Mouse (Mus musculus): Measurements from ENCODE around the gene Ccdc106.

Ccdc106 gene

GRCm38 (mm10) chr7:5083325-5084105, 63.2 kb downstream of the Ccdc106 start:
- peak; percentile 48 for DNase-seq

- no peak for DNase-seq
Observed at GRCm38 (mm10) chr7:5085512-5085911, 65.2 kb downstream of the Ccdc106 start.

- DNase-seq, result peak; percentile 24
Observed at GRCm38 (mm10) chr7:5086921-5087440, 66.6 kb downstream of the Ccdc106 start.

- no peak for DNase-seq
Observed at GRCm38 (mm10) chr7:5087886-5088285, 67.5 kb downstream of the Ccdc106 start.

- no peak for DNase-seq
Observed at GRCm38 (mm10) chr7:5089853-5090252, 69.5 kb downstream of the Ccdc106 start.

- DNase-seq, result no peak
Observed at GRCm38 (mm10) chr7:5091008-5091728, 70.8 kb downstream of the Ccdc106 start.

GRCm38 (mm10) chr7:5092381-5092780, 72.0 kb downstream of the Ccdc106 start:
- no peak for DNase-seq

- DNase-seq, result no peak
Observed at GRCm38 (mm10) chr7:5092831-5093510, 72.6 kb downstream of the Ccdc106 start.

- DNase-seq, result no peak
Observed at GRCm38 (mm10) chr7:5098769-5099168, 78.4 kb downstream of the Ccdc106 start.

GRCm38 (mm10) chr7:5099796-5100195, 79.4 kb downstream of the Ccdc106 start:
- DNase-seq, result no peak

- peak; percentile 68 for DNase-seq
Observed at GRCm38 (mm10) chr7:5101066-5101663, 80.8 kb downstream of the Ccdc106 start.

- no peak for DNase-seq
Observed at GRCm38 (mm10) chr7:5102564-5102963, 82.2 kb downstream of the Ccdc106 start.

GRCm38 (mm10) chr7:5108272-5108671, 87.9 kb downstream of the Ccdc106 start:
- no peak for DNase-seq

- no peak for DNase-seq
Observed at GRCm38 (mm10) chr7:5109301-5109700, 88.9 kb downstream of the Ccdc106 start.

Measured in lung, postnatal 36 days (tissue).